Mouse (Mus musculus) C2C12 (cell line): Measurements from ENCODE around the gene Myod1.

ENCODE experiments used
- CTCF ChIP-seq: IDR thresholded peaks from one replicate; pipeline ENCODE4 v1.5.1; 2011; ENCODE audit not compliant: control insufficient read depth, insufficient read depth, insufficient read length
- MAX ChIP-seq: IDR thresholded peaks from one replicate; pipeline ENCODE4 v1.6.1; 2011; ENCODE audit warnings: mild to moderate bottlenecking, control low read depth
- MYOD1 ChIP-seq: IDR thresholded peaks from one replicate; pipeline ENCODE4 v1.6.1; 2011; ENCODE audit warnings: low read depth; ENCODE audit not compliant: control insufficient read depth, insufficient read length
- USF1 ChIP-seq: IDR thresholded peaks from one replicate; pipeline ENCODE4 v1.6.1; 2011; ENCODE audit warnings: low read depth, mild to moderate bottlenecking, control low read depth, moderate library complexity

GRCm38 (mm10) chr7:46380625-46381024, 4.4 kb downstream of the Myod1 start:
- TF ChIP-seq MYOD1 (no peak), CTCF (peak; percentile 47), MAX (no peak), USF1 (no peak)
